Mouse (Mus musculus): ENCODE results near the gene Hdhd5. TPM values are rescaled to one million over a fixed set of nuclear protein-coding genes. Genes with fewer than 3 reads are reported as not detected.

The Hdhd5 gene
- total and polyA plus RNA-seq, 3 experiments: 10.9 to 21.5 (median 11.4) TPM

- dilution Hi-C loops (cut with MboI; ENCODE audit: extremely low pct_ligation_motif_present, extremely low pct_unique_long_range_greater_than_20kb, low sequenced_read_pairs): no loop called here
These were observed 10.3 kb upstream of the Hdhd5 start for GRCm38 (mm10) chr6:120541386-120541785.

DNA sequence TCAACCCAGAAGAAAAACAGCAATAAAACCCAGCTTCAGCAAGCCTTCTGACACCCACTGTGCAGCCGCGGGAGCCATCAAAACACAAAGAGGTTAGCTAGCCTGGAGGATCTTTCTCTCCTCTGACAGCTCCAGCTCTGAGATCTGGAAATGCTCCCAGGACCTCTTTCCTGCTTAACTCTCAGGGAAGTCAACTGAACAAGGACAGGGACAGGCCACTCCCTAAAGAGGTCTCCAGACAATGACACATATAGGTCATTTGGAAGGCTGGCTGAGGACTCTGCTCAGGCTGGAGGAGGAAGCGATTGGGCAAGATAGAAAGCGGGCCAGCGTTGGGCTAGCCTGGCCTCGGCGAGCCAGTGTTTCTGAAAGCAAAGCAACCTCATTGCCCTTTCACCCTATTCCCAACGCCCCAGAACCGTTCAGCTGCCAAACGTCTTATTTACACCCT is 8.7 kb upstream of the Hdhd5 start:
- dilution Hi-C loops (cut with MboI; ENCODE audit: extremely low pct_ligation_motif_present, extremely low pct_unique_long_range_greater_than_20kb, low sequenced_read_pairs) (no loop called here), in situ Hi-C loops (cut with MboI; ENCODE audit: low pct_ligation_motif_present, low pct_unique_long_range_greater_than_20kb, low sequenced_read_pairs) (loop anchor here (5.0 to 10.0 kb wide), 3 partner anchors 32 to 215 kb away; no protein-coding TSS in a partner anchor)
- no peaks in the 10 kb centered on the region for H3K27me3 ChIP-seq (replicated peaks)
- TF ChIP-seq KAT2A (IDR thresholded peaks at IDR 0.05; ENCODE audit: insufficient replicate concordance, low read length) (no peak), TCF12 (IDR thresholded peaks at IDR 0.05; ENCODE audit: low read depth, low read length) (no peak), NRF1 (IDR thresholded peaks at IDR 0.05; ENCODE audit: low read depth, low read length) (no peak), CHD2 (IDR thresholded peaks at IDR 0.05; ENCODE audit: low read length) (no peak), SMC3 (IDR thresholded peaks at IDR 0.05; ENCODE audit: low read depth, low read length) (no peak), USF1 (IDR thresholded peaks at IDR 0.05; ENCODE audit: low read depth, low read length) (no peak), ZC3H11A (IDR thresholded peaks at IDR 0.05; ENCODE audit: low read depth, low read length) (no peak), JUN (IDR thresholded peaks at IDR 0.05; ENCODE audit: insufficient read depth, low read depth, low read length) (no peak), RAD21 (IDR thresholded peaks at IDR 0.05; ENCODE audit: low read depth, low read length) (no peak), MAX (IDR thresholded peaks at IDR 0.05; ENCODE audit: low read length) (no peak), E2F4 (IDR thresholded peaks at IDR 0.05; ENCODE audit: insufficient replicate concordance, low read depth, low read length) (no peak), MYC (IDR thresholded peaks at IDR 0.05; ENCODE audit: low read depth, low read length) (no peak), UBTF (IDR thresholded peaks at IDR 0.05; ENCODE audit: low read depth, low read length) (no peak), NELFE (IDR thresholded peaks at IDR 0.05; ENCODE audit: low read depth, low read length) (no peak), CHD1 (IDR thresholded peaks at IDR 0.05; ENCODE audit: low read depth, low read length) (no peak), HCFC1 (IDR thresholded peaks at IDR 0.05; ENCODE audit: low read depth, low read length) (no peak), MEF2A (IDR thresholded peaks at IDR 0.05; ENCODE audit: borderline replicate concordance, low read depth, low read length) (no peak), EP300 (IDR thresholded peaks at IDR 0.05; ENCODE audit: low read length) (no peak), ETS1 (conservative IDR thresholded peaks at IDR 0.05; ENCODE audit: low read depth, low read length) (no peak), ZMIZ1 (IDR thresholded peaks at IDR 0.05; ENCODE audit: low read depth, low read length) (no peak)
- peaks cover 7 to 16% of the 10 kb centered on the region in 2 experiments; a peak in 3 of 4 replicates for H3K4me1 ChIP-seq (ENCODE audit: control insufficient read depth in 1 of 2, insufficient read depth in 2 of 2)
- H3K79me2 ChIP-seq (replicated peaks; ENCODE audit: control insufficient read depth, extremely low read depth, insufficient read depth, poor library complexity, severe bottlenecking): no peaks in the 10 kb centered on the region
- H3K36me3 ChIP-seq (replicated peaks in 1 of 2; ENCODE audit: control insufficient read depth in 1 of 2, insufficient read depth in 1 of 2, low read length in 1 of 2): no peaks in the 10 kb centered on the region
- peak overlapping the region; percentile 69; the same call in 1 of the 2 replicates for H3K9ac ChIP-seq (ENCODE audit: insufficient read depth, low read depth)
- no peak overlapping the region for H3K4me3 ChIP-seq (replicated peaks in 1 of 3; ENCODE audit: low read depth in 2 of 3, low read length in 2 of 3, poor library complexity in 1 of 3)
- H3K27ac ChIP-seq (ENCODE audit: insufficient read depth, low read depth): no peak overlapping the region
- H3K9me3 ChIP-seq (replicated peaks; ENCODE audit: low read length): peaks cover 10% of the 10 kb centered on the region
- H3K4me2 ChIP-seq (ENCODE audit: insufficient read depth, low read depth, poor library complexity, severe bottlenecking): peak overlapping the region; percentile 78; the same call in 1 of the 2 replicates
- no peak for DNase-seq (ENCODE audit: extremely low read depth)

More at GRCm38 (mm10) chr6:120541386-120541785, 10.3 kb upstream of the Hdhd5 start:
- DNase-seq (ENCODE audit: extremely low read depth): no peak
- no peak overlapping the region for H3K4me2 ChIP-seq (ENCODE audit: insufficient read depth, low read depth, poor library complexity, severe bottlenecking)
- peaks cover 7 to 16% of the 10 kb centered on the region in 2 experiments; a peak in 3 of 4 replicates for H3K4me1 ChIP-seq (ENCODE audit: control insufficient read depth in 1 of 2, insufficient read depth in 2 of 2)
- H3K27me3 ChIP-seq (replicated peaks): no peaks in the 10 kb centered on the region
- in situ Hi-C loops (cut with MboI; ENCODE audit: low pct_ligation_motif_present, low pct_unique_long_range_greater_than_20kb, low sequenced_read_pairs): no loop called here
- H3K9me3 ChIP-seq (replicated peaks; ENCODE audit: low read length): peaks cover 15% of the 10 kb centered on the region
- no peak overlapping the region for H3K4me3 ChIP-seq (replicated peaks in 1 of 3; ENCODE audit: low read depth in 2 of 3, low read length in 2 of 3, poor library complexity in 1 of 3)
- no peak for TF ChIP-seq POLR2AphosphoS2 (IDR thresholded peaks at IDR 0.05; ENCODE audit: low read depth, low read length)
- no peak for TF ChIP-seq MAZ (IDR thresholded peaks at IDR 0.05; ENCODE audit: low read depth, low read length)
- no peak for TF ChIP-seq ELF1 (IDR thresholded peaks at IDR 0.05; ENCODE audit: low read depth, low read length)
- TF ChIP-seq SMC3 (IDR thresholded peaks at IDR 0.05; ENCODE audit: low read depth, low read length): no peak
- TF ChIP-seq BHLHE40 (IDR thresholded peaks at IDR 0.05; ENCODE audit: low read depth, low read length): no peak
- no peak for TF ChIP-seq E2F4 (IDR thresholded peaks at IDR 0.05; ENCODE audit: insufficient replicate concordance, low read depth, low read length)
- no peak for TF ChIP-seq EP300 (IDR thresholded peaks at IDR 0.05; ENCODE audit: low read length)
- no peak for TF ChIP-seq UBTF (IDR thresholded peaks at IDR 0.05; ENCODE audit: low read depth, low read length)
- TF ChIP-seq SIN3A (IDR thresholded peaks at IDR 0.05; ENCODE audit: low read length): no peak
- TF ChIP-seq ZC3H11A (IDR thresholded peaks at IDR 0.05; ENCODE audit: low read depth, low read length): no peak
- TF ChIP-seq CHD2 (IDR thresholded peaks at IDR 0.05; ENCODE audit: low read length): no peak
- no peaks in the 10 kb centered on the region for H3K36me3 ChIP-seq (replicated peaks in 1 of 2; ENCODE audit: control insufficient read depth in 1 of 2, insufficient read depth in 1 of 2, low read length in 1 of 2)
- no peak overlapping the region for H3K9ac ChIP-seq (ENCODE audit: insufficient read depth, low read depth)
- no peak overlapping the region for H3K27ac ChIP-seq (ENCODE audit: insufficient read depth, low read depth)
- no peaks in the 10 kb centered on the region for H3K79me2 ChIP-seq (replicated peaks; ENCODE audit: control insufficient read depth, extremely low read depth, insufficient read depth, poor library complexity, severe bottlenecking)

All from CH12.LX (cell line).